Mouse (Mus musculus) liver, postnatal 0 days (tissue): ENCODE measurements at regions not wholly inside any gene's neighbourhood (a gene's known extent, or its start where the extent isn't known, plus 50 kb on each side); places are given as distances from the start of the nearest gene placed in this dataset.

Experiments
- CTCF ChIP-seq: sonication (generic); IDR thresholded peaks from 2 replicates; pipeline ENCODE4 v1.5.1; 2016; ENCODE audit warnings: antibody characterized with exemption, low read depth
- EP300 ChIP-seq: IDR thresholded peaks from 2 replicates; pipeline ENCODE4 v1.6.1; 2016; ENCODE audit warnings: antibody characterized with exemption, low read depth, mild to moderate bottlenecking

- TF ChIP-seq CTCF (no peak), EP300 (no peak)
These were observed 144.7 kb upstream of the Teddm2 start for GRCm38 (mm10) chr1:154044712-154045111.
